Mouse (Mus musculus): Measurements from ENCODE around the gene Nt5e. TPM values are rescaled to one million over a fixed set of nuclear protein-coding genes. Genes with fewer than 3 reads are reported as not detected.

The Nt5e gene
- polyA plus RNA-seq, 1 experiment from 2014 or later: 21.0 TPM

- no peaks in the 10 kb centered on the region for H3K27me3 ChIP-seq (replicated peaks; ENCODE audit: control insufficient read depth, insufficient read depth, low read length)
- H3K4me2 ChIP-seq (replicated peaks; ENCODE audit: low read depth): no peak overlapping the region
- no peaks in the 10 kb centered on the region for H3K4me1 ChIP-seq (replicated peaks; ENCODE audit: control insufficient read depth, insufficient read depth, low read length)
- no peak overlapping the region for H3K4me3 ChIP-seq (ENCODE audit: low read depth, low read length)
- ATAC-seq: no peak
- no peak overlapping the region for H3K27ac ChIP-seq (ENCODE audit: low read depth, low read length)
- 38% methylated on average over 5 of the region's 5 CpGs for WGBS
- no peaks in the 10 kb centered on the region for H3K9me3 ChIP-seq (ENCODE audit: control insufficient read depth)
- H3K9ac ChIP-seq (ENCODE audit: low read depth, low read length): no peak overlapping the region
- H3K36me3 ChIP-seq (ENCODE audit: control insufficient read depth, insufficient read depth): no peaks in the 10 kb centered on the region
- peak; percentile 33 for TF ChIP-seq CTCF (IDR thresholded peaks at IDR 0.05; ENCODE audit: low read depth)
Measured at GRCm38 (mm10) chr9:88362055-88362850, 35.3 kb downstream of the Nt5e start.

DNA sequence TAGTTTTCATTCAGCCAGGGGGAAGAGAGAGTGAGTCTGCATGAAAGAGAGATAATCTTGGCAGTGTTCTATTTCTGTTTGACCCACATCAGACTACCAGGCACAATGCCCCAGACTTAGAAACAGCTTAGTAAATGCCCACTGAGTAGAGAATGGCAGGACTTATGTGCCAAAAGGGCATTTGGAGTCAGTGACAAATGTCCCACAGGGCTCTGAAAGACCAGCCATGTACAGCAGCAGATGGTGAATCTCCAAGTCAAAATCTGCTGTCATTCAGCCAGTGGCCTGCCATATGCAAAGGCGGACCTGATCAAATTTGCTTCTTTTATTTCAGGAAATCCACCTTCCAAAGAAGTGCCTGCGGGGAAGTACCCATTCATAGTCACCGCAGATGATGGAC lies 36.1 kb downstream of the Nt5e start:
- WGBS: 83% methylated on average over 3 of the region's 3 CpGs
- ATAC-seq: no peak
- Histone ChIP-seq H3K4me1 (replicated peaks; ENCODE audit: control insufficient read depth, insufficient read depth, low read length) (no peaks in the 10 kb centered on the region), H3K27ac (ENCODE audit: low read depth, low read length) (no peak overlapping the region), H3K27me3 (replicated peaks; ENCODE audit: control insufficient read depth, insufficient read depth, low read length) (no peaks in the 10 kb centered on the region), H3K9me3 (ENCODE audit: control insufficient read depth) (no peaks in the 10 kb centered on the region), H3K9ac (ENCODE audit: low read depth, low read length) (no peak overlapping the region), H3K36me3 (ENCODE audit: control insufficient read depth, insufficient read depth) (no peaks in the 10 kb centered on the region), H3K4me3 (ENCODE audit: low read depth, low read length) (no peak overlapping the region), H3K4me2 (replicated peaks; ENCODE audit: low read depth) (no peak overlapping the region)
- no peak for TF ChIP-seq CTCF (IDR thresholded peaks at IDR 0.05; ENCODE audit: low read depth)

DNA sequence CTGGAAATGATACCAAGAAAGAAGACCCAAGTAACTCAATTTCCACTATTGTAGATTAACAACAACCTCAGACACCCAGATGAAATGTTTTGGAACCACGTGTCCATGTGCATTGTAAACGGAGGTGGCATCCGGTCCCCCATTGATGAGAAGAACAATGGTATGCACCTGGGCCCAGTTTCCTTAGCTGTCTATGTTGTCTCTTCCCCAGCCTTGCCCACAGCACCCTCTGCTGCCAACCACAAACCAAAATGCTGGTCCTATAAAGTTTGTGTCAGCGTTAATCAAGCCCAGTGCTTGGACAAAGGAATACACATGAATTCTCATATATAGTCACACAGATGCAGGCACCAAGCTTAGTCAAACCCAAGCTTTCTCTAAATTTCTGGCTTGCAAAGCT lies 39.3 kb downstream of the Nt5e start:
- Histone ChIP-seq H3K27me3 (replicated peaks; ENCODE audit: control insufficient read depth, insufficient read depth, low read length) (no peaks in the 10 kb centered on the region), H3K9me3 (ENCODE audit: control insufficient read depth) (no peaks in the 10 kb centered on the region), H3K27ac (ENCODE audit: low read depth, low read length) (no peak overlapping the region), H3K4me3 (ENCODE audit: low read depth, low read length) (no peak overlapping the region), H3K36me3 (ENCODE audit: control insufficient read depth, insufficient read depth) (no peaks in the 10 kb centered on the region; the same call in 1 of the 2 replicates), H3K4me1 (replicated peaks; ENCODE audit: control insufficient read depth, insufficient read depth, low read length) (no peaks in the 10 kb centered on the region), H3K9ac (ENCODE audit: low read depth, low read length) (no peak overlapping the region), H3K4me2 (replicated peaks; ENCODE audit: low read depth) (no peak overlapping the region)
- ATAC-seq: no peak
- TF ChIP-seq CTCF (IDR thresholded peaks at IDR 0.05; ENCODE audit: low read depth): peak; percentile 57
- WGBS: 77% methylated on average over 4 of the region's 4 CpGs

- H3K9ac ChIP-seq (ENCODE audit: low read depth, low read length): no peak overlapping the region
- no peak overlapping the region for H3K4me2 ChIP-seq (replicated peaks; ENCODE audit: low read depth)
- 79% methylated on average over 4 of the region's 4 CpGs for WGBS
- no peak for ATAC-seq
- H3K4me1 ChIP-seq (replicated peaks; ENCODE audit: control insufficient read depth, insufficient read depth, low read length): no peaks in the 10 kb centered on the region
- no peaks in the 10 kb centered on the region; the same call in 1 of the 2 replicates for H3K36me3 ChIP-seq (ENCODE audit: control insufficient read depth, insufficient read depth)
- no peak for TF ChIP-seq CTCF (IDR thresholded peaks at IDR 0.05; ENCODE audit: low read depth)
- no peaks in the 10 kb centered on the region for H3K27me3 ChIP-seq (replicated peaks; ENCODE audit: control insufficient read depth, insufficient read depth, low read length)
- H3K9me3 ChIP-seq (ENCODE audit: control insufficient read depth): no peaks in the 10 kb centered on the region
- H3K27ac ChIP-seq (ENCODE audit: low read depth, low read length): no peak overlapping the region
- H3K4me3 ChIP-seq (ENCODE audit: low read depth, low read length): no peak overlapping the region
Measured at GRCm38 (mm10) chr9:88366819-88367218, 39.8 kb downstream of the Nt5e start.

GRCm38 (mm10) chr9:88367322-88367721 lies 40.3 kb downstream of the Nt5e start:
- H3K27me3 ChIP-seq (replicated peaks; ENCODE audit: control insufficient read depth, insufficient read depth, low read length): no peaks in the 10 kb centered on the region
- no peaks in the 10 kb centered on the region for H3K4me1 ChIP-seq (replicated peaks; ENCODE audit: control insufficient read depth, insufficient read depth, low read length)
- no peak overlapping the region for H3K4me3 ChIP-seq (ENCODE audit: low read depth, low read length)
- no peaks in the 10 kb centered on the region; the same call in 1 of the 2 replicates for H3K36me3 ChIP-seq (ENCODE audit: control insufficient read depth, insufficient read depth)
- no peak for TF ChIP-seq CTCF (IDR thresholded peaks at IDR 0.05; ENCODE audit: low read depth)
- no peak overlapping the region for H3K4me2 ChIP-seq (replicated peaks; ENCODE audit: low read depth)
- no peak overlapping the region for H3K9ac ChIP-seq (ENCODE audit: low read depth, low read length)
- WGBS: 87% methylated on average over 5 of the region's 5 CpGs
- no peak for ATAC-seq
- H3K27ac ChIP-seq (ENCODE audit: low read depth, low read length): no peak overlapping the region
- no peaks in the 10 kb centered on the region for H3K9me3 ChIP-seq (ENCODE audit: control insufficient read depth)

DNA sequence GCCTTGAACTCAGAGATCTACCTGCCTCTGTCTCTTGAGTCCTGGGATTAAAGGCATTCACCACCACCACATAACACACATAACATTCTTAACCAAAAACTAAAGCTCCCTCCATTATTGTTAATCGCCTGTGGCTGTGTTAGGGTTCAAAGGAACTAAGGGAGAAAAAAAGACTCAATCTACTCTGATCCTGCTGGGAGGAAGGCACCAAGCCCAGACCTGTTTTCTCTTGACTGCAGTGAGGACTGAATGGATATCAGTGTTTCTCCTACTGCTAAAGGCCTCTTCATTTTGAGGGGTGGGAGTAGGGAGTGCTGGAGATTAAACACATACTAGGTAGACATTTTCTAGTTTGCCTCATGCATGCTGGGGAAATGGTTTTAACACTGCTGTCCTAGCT lies 40.8 kb downstream of the Nt5e start:
- ATAC-seq: no peak
- Histone ChIP-seq H3K27ac (ENCODE audit: low read depth, low read length) (no peak overlapping the region), H3K9ac (ENCODE audit: low read depth, low read length) (no peak overlapping the region), H3K9me3 (ENCODE audit: control insufficient read depth) (no peaks in the 10 kb centered on the region), H3K4me2 (replicated peaks; ENCODE audit: low read depth) (no peak overlapping the region), H3K27me3 (replicated peaks; ENCODE audit: control insufficient read depth, insufficient read depth, low read length) (no peaks in the 10 kb centered on the region), H3K4me1 (replicated peaks; ENCODE audit: control insufficient read depth, insufficient read depth, low read length) (no peaks in the 10 kb centered on the region), H3K4me3 (ENCODE audit: low read depth, low read length) (no peak overlapping the region), H3K36me3 (ENCODE audit: control insufficient read depth, insufficient read depth) (no peaks in the 10 kb centered on the region; the same call in 1 of the 2 replicates)
- WGBS: 68% methylated on average over 1 of the region's 1 CpGs
- no peak for TF ChIP-seq CTCF (IDR thresholded peaks at IDR 0.05; ENCODE audit: low read depth)

Measured in intestine, postnatal 0 days (tissue).